Mouse (Mus musculus): ENCODE data around the gene Epha6.
"Not testable (repeated sequence)": the region's sequence is repeated elsewhere in the genome, so short reads cannot be mapped to it uniquely, and the experiment has no call there.

The Epha6 gene

DNA sequence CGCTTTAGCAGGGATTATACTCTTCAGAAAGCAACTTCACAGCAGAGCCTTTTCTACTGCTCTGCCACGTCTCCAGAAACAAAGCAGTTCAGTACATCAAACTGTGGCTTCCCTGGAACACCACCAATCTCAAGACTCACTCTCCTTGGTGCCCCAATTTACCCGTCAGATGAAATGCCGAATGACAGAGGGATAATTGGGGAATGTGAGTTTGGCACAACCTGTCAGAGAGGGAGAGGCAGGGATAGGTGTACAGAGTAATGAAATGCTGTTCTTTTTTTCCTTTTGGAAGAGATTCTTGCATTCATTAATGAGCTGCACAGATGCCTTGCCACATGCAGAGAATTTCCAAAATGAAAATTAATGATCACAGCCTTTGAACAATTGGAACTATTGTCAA lies 635.5 kb downstream of the Epha6 start:
- no peak for DNase-seq (ENCODE audit: low read depth, low spot score)

DNA sequence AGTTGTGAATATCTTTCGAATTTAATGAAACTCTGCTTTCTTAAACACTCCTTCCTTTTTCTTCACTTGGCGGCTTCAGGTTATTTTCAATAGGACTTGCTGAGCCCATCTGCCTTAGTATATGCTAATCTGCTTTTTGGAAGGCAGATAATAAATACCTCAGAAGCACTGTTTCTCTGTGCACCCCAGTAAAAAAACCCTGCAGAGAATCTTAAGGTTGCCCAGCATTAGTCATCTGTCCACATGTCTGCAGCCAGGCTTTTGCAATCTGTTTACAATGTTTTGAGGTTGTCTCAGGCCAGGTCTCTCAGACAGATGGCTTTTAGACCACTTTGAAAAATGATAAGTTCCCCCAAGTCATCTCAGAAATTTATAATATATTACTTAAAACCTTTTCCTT lies 649.6 kb downstream of the Epha6 start:
- no peak for DNase-seq (ENCODE audit: low read depth, low spot score)

DNA sequence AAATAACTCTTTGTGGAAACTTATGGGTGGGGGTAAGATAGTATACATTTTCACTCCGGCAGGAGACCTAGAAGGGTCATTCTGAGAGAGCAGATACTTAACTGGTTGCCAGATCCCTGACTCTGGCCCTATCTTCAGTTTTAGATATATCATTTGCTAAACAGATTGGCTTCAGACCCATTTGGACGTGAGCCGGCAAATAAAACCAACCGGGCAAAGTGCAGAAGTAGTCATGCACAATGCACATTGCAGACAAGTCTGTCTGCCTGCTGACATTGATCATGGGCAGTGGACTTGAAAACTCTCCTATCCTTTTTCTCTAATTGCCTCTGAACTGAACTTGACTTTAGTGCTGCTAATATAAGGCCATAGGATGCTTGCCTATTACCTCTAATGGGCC lies 681.6 kb downstream of the Epha6 start:
- no peak for DNase-seq (ENCODE audit: low read depth, low spot score)

DNA sequence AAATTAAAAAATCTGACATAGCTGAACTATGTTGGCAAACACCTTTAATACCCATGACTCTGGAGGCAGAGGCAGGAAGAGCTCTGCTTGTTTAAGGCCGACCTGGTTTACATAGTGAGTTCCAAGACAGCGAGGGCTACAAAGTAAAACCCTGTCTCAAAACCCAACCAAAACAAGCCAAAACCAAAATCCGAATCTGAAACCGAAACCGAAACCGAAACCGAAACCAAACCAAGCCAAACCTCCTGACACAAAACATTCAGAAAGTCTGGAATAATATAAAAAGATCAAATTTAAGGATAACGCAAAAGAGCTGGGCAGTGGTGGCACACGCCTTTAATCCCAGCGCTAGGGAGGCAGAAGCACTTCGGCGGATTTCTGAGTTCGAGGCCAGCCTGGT lies 725.3 kb downstream of the Epha6 start:
- no peak for DNase-seq (ENCODE audit: low read depth, low spot score)

DNA sequence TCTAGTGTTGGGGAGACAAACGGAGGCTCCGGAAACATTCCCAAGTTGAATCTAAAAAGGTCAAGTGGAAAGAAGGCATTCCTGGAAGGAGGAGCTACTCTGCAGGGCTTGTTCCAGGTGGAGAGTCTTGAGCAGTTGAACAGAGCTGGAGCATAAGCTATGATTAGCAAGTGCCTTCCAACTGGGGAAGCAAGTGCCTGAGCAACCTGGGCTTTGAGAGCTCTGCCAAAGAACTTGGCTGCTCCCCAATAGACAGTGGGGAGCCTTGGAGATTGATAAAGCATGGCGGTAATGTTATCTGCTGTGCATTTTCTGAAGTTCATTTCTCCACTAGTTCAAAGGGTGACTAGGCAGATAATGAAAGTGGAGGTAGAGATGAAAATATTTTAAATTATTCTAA lies 733.5 kb downstream of the Epha6 start:
- no peak for DNase-seq (ENCODE audit: low read depth, low spot score)

DNA sequence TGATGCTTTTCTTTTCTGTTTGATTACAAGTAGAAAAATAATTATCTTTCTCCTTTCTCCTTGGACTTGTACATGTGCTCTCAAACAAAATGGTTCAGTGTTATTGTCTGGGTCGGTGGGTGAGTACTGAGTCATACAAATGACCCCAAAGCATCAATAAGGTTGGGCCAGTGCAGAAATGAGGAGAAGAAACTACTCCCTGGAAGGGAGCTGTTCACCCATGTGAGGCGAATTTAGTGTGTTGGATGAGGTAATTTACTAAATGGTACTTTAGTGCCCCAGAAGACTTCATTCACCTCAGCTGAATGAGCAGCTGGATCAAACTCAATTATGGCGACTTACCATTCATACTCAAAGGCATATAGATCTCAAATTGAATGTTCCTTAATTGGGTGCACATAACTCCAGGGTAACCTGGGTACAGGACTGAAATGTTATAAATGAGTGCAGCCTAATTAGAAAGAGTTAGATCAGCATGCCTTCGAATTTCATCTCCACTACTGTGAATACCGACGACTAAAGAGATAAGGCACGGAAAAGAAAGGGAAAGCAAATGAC lies 751.1 kb downstream of the Epha6 start:
- no peak for DNase-seq (ENCODE audit: low read depth, low spot score)

DNA sequence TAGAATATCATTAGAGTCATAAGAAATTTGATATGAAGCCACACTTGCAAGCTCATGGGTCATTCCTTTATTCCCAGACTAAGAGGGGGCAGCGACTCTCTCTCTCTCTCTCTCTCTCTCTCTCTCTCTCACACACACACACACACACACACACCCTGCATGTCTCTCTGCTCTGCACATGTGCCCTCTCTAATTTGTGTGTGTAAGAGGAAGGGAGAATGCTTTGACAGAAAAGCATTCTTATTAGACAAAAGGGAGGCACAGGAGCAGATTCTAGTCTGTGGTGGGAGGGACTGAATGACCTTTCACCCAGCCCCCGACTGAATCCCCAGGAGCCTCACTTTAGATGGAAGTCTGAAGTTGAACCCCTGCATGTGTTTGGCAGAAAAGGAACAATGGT lies 752.6 kb downstream of the Epha6 start:
- DNase-seq (ENCODE audit: low read depth, low spot score), result no peak

DNA sequence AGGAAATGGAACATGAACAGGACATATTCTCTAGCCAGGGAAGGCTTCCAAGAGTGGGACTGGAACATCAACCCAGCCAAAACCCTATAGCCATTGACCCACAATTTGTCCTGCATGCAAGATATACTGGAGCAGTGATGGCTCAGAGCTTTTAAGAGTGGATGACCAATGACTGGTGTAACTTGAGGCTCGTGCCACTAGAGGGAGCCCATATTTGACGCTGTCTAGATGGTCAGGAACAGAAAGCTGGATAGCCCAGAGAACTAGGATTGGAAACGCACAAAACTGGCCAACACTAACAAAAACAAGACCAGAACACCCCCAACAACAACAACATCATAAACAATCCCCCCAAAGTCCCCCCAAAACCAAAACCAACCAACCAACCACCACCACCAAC lies 758.8 kb downstream of the Epha6 start:
- DNase-seq (ENCODE audit: low read depth, low spot score), result peak; percentile 6

DNA sequence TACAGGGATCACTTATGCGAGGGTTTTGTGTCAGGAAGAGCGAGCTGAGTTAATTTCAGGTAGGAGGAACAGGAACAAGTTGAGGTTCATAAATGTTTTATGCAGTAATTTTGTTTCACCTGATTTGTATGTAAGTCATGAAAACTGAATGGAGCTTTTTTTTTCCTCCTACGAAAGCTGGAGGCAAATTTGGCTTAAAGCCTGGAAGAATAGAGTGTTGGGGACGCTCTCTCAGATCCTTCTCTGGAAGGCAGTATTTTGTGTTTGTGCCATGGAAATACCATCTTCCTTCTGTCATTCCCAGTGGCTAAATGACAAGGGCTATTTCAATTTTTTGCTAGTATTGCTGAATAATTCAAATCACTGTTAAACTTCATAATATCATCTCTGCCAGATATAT lies 768.6 kb downstream of the Epha6 start:
- no peak for DNase-seq (ENCODE audit: low read depth, low spot score)

DNA sequence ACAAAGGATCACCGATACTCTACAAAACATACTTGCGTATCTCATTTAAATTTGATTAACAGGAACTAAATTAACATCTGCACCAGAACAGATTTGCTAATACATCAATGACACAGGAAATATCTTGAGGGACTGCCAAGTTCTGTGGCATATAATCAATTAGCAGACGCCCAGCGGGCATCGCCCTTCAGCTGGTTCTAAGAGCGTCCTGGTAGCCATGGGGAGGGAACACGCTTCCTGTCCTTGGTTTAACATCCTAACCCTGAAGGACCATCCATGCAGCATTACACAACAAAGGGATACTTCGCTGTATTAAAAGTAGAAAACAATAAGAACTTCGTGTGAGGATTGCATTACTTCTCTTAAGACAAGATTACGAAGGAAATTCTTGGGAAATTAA lies 769.0 kb downstream of the Epha6 start:
- no peak for DNase-seq (ENCODE audit: low read depth, low spot score)

DNA sequence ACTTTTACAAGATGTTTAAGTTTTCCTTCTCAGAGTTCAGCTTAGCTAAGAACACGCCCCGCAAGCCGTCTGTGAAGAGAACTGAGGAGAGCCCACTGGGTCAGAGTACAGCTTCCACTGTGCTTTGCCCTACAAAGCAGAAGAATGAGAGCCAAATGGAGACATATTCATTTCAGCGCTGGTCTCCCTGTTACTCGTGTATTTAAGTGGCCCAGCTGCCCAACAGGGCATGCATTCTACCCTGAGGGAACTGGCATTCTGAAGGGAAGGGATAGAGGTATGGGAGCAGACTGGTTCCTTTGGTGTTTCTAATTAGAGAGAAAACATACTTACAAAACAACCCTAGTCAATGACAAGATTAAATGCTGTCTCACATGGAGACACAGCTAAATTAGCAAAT lies 772.9 kb downstream of the Epha6 start:
- no peak for DNase-seq (ENCODE audit: low read depth, low spot score)

DNA sequence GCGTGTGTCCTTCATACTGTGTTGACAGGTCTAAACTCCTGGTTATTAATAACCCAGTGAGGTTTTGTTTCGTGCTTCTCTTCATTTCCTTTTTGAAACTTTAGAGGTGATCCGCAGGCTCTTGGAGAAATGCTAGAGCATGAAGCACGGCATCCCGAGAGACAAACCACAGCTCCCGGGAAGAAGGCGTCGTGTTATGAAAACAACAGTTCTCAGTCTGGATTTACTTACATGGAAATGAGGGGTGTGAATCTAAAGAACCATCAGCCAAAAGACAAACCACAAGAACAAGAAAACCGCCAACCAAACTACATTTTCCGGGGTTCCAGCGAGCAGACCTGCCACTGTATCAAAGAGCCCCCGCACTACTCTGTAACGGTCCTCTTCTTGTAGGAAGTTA lies 775.7 kb downstream of the Epha6 start:
- no peak for DNase-seq (ENCODE audit: low read depth, low spot score)

DNA sequence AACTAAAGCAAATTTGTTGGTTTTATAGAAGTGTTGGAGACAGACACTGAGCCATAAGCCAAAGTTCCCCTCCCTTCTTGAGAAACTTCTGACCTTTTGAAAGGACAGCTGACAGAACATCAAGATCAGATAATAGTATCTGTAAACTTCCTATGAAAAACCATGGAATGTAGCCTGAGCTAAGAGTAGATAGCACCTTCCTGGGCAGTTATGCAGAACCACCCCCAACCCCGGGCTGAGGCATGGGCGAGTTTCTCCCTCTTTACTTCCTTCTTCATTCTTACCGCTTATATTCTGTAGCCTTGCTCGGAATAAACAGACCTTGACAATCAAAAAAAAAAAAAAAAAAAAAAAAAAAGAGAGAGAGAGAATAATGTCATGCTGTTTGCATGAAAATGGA lies 805.5 kb downstream of the Epha6 start:
- DNase-seq (ENCODE audit: low read depth, low spot score), result not testable (repeated sequence)

DNA sequence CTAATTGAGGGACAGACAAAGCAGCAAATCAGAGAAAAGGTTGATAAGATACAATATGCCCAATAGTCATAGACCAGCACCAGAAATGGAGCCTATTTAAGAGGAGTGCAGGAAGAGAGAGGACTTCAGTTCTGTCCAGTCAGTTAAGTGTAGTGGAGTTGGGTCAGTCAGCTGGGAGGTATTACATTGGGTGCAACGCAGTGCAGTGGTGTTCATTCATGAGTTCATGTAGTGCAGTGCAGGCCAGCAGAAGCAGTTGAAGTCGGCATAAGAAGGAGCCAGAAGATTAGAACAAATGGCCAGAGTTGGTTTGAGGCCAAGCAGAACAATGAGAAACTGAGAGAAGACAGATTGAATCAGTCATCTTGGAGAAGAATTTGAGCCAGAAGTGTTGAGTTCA lies 833.0 kb downstream of the Epha6 start:
- no peak for DNase-seq (ENCODE audit: low read depth, low spot score)

DNA sequence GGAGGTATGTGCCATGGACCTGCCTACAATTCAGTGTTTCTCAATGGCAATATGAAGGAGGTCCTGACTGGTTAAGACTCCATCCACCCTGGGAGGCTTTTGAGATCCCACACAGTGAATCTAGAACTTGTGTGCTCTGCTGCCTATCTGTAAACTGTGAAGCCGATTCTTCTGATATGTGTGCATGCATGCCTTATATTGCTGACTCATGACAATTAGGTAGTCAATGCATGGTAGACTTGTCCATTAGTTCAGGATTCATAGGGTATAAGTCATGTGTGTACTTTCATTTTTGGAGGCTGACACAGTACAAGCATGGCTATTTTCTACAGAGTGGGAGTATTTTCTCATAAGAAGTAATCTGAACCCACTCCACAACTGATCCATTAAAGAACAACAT lies 834.9 kb downstream of the Epha6 start:
- DNase-seq (ENCODE audit: low read depth, low spot score), result no peak

DNA sequence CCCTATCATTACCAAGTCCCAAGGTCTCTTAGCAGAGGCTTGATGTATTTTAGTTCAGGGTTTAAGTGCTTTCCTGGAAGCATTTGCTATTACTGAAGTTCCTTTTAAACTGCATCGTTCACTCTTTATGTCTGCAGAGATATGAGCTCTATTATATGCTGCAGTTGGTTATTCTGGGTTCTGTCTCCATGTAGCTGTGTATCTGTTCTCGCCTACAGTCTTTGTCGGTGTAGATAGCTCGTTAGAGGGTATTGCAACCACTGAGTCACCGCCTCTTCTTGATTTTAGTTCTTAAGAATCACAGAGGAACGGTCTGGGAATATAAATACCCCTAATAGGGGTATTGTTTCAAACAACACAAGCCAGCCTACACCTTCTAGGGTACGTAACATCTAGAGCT lies 835.4 kb downstream of the Epha6 start:
- no peak for DNase-seq (ENCODE audit: low read depth, low spot score)

DNA sequence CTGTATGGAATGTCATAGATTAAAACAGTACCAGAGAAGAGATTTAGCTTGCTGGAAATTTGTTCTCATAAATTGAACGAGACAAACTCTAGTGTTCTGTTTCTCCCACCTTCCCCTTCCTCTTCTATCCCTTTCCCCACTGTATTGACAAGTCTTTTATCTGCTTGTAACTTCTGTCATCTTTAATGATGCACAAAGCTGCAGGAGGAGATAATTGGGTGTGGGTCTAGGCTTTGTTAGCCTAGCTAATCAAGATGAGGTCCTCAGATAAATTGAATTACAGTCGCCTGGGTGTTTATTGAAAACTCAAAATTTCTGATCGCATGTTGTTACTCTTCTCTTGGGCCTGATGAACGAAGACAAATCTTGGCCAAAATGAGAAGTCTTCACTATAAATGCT lies 844.5 kb downstream of the Epha6 start:
- no peak for DNase-seq (ENCODE audit: low read depth, low spot score)

DNA sequence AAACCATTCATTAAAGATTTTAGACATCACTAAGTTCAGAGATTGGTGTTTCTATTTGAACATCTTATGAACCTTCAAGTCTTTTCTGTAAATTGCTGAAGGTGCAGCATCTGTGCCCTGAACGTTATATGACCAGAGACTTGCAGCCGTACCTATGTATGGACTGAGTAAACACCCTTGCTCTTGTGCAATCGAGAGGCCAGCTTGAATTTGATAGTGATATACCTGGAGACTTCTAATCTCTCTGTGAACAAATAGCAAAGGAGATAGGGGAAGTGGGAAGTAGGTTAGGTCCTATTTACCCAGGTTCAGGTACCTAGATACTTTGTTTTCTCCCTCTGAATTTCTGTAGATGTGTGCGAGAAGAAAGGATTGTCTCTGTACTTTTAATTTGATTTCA lies 854.4 kb downstream of the Epha6 start:
- DNase-seq (ENCODE audit: low read depth, low spot score), result no peak

DNA sequence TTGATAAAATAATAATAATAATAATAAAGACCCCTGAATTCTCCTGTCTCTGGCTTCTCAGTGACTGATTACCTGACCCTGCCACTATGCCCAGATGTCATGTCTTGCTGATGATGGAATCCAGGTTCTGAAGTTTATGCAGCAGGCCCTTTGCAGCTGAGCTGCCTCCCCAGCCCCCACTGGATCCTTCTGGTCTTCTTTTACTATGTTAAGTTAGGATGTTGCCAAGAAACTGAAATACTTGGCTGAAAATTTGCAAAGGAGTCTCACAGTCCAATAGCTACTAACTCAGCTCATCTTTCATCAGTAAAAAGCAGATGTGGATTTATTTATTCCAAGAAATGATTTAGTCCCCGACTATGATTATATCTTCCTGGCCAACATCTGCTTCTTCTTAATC lies 861.7 kb downstream of the Epha6 start:
- no peak for DNase-seq (ENCODE audit: low read depth, low spot score)

DNA sequence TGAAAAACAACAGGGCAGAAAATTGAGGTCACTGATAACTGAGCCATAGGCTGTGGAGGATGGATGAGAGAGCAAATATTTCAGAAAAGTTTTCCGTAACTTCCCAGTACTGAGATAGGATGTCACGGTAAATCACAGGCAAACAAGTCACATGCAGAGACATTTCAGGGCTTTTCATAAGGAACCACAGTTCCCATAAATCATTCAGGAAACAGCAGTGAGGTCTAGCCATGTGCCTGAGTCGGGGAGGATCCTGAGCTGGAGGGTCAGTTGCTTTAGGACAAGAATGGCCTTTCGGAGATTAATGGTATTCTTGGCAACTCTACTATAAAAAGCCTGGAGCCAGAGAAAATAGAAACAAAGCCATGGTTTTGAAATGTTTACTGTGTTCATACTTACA lies 889.8 kb downstream of the Epha6 start:
- DNase-seq (ENCODE audit: low read depth, low spot score), result no peak

DNA sequence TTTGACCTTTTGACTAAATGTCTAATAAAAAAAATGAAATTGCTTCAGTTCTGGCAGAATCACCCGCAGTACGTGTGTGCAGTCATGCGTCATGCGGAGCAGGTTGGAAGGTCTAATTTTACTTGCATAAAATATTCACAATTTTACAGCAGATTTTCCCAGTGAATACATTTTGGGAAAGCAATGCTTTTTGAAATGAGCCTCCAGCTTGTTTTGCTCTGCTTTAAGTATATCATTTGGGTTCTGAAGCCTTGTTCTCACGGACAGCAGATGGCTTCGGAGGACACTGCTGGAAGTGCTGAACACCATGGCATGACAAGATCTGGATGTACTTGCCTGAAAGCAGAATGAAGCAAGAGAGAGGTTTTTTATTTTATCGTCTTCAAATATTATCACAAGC lies 912.1 kb downstream of the Epha6 start:
- DNase-seq (ENCODE audit: low read depth, low spot score), result no peak

DNA sequence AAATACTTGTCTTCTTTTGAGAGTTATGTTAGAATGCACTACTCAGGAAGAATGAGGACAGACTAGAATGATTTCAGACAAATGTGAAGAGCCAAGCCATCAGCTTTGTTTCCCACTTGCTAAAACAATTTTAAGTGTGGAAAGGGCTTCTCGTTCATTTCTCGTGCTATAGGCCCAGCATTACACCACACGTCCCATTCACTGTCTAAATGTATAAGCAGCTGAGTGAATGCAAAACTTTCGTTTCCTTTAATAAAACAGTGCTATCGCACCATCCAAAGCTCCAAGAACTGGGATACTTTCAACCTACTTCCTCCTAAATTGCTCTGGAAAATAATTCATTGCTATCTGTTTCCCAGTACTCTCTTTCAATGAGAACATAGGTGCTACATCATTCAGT lies 916.2 kb downstream of the Epha6 start:
- DNase-seq (ENCODE audit: low read depth, low spot score), result no peak

DNA sequence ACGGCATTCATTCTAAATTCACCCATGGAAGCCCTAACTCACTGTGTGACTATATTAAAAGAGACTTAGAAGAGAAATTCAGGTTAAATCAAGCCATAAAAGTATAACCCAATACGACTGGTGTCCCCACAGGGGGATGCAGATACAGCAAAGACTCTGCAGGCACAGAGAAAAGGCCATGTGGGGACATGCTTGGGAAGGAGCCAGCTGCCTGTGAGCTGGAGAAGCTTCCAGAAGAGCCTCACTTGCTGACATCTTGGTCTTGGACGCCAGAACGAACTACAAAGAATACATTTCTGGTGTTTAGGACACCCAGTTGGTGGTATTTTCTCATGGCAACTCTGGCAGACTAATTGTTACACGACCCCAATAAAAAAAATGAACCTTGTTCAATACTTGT lies 920.2 kb downstream of the Epha6 start:
- DNase-seq (ENCODE audit: low read depth, low spot score), result no peak

DNA sequence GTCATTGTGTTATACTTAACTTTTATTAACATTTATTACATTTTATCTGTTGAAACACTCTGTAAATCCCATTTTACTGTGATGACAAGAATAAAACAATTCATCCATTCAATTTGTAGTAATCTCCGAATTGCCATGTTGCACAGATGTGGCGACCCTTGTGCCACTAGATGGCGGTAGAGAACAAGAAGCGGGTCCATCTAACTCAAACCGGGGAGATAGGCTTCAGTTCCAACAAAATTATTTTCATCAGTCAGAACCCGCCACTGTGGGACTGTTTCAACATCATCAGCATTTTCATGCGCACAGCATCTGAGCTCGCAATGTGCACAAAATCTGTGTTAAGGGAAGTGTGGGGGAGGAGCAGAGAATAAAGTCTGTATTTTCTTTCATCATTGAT lies 921.9 kb downstream of the Epha6 start:
- DNase-seq (ENCODE audit: low read depth, low spot score), result peak; percentile 59
